Mouse (Mus musculus) left cerebral cortex, adult 9 months (tissue): ENCODE data around the gene Tmem82.

Source experiments
- DNase-seq, 2 experiments: peaks; one replicate each; pipeline ENCODE4 v3.0.0; 2022; ENCODE audit warnings: low spot score in 2 of 2

Gene Tmem82

DNA sequence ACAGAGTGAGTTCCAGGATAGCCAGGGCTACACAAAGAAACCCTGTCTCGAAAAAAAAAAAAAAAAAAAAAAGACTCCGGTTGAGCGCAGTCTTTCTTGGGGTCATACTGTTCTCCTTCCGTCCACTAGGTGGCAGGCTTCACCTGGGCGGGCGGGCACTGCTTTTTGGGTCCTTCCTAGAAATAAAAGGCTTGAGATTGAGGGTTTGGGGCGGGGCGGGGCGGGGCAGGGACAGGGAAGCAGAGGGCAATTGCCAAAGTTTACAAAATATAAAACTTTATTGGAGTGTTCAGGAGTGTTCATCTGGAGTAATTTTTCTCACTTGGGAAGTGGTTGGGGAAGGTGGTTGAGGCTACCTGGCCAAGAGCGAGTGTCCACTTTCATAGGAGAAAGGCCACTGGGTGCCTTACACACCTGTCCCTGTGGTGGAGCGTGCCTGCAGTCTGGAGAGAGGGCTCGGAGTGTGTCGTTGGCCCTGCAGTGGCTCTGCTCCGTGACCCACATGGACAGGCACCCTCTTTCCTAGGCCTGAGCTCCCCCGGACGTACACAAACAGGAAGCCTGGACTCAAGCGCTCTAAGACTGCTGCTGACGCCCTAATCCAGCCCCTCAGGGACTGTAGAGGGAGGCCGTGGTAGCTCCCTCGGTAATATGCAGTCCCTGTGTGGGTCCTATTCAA is at the start of gene Tmem82:
Gene Tmem82, minus strand, starts transcription at position 69 of the 679 bp plus-strand sequence.
- DNase-seq = no peak

- no peak for DNase-seq
Observed at GRCm38 (mm10) chr4:141664799-141665198, 46.4 kb upstream of the Tmem82 start, which contains the start of gene Plekhm2. Plekhm2 (minus strand) TSS chr4:141664899.

GRCm38 (mm10) chr4:141664011-141664745 is 45.7 kb upstream of the Tmem82 start:
- DNase-seq = peak in 1 of 2 experiments; percentile 61

DNA sequence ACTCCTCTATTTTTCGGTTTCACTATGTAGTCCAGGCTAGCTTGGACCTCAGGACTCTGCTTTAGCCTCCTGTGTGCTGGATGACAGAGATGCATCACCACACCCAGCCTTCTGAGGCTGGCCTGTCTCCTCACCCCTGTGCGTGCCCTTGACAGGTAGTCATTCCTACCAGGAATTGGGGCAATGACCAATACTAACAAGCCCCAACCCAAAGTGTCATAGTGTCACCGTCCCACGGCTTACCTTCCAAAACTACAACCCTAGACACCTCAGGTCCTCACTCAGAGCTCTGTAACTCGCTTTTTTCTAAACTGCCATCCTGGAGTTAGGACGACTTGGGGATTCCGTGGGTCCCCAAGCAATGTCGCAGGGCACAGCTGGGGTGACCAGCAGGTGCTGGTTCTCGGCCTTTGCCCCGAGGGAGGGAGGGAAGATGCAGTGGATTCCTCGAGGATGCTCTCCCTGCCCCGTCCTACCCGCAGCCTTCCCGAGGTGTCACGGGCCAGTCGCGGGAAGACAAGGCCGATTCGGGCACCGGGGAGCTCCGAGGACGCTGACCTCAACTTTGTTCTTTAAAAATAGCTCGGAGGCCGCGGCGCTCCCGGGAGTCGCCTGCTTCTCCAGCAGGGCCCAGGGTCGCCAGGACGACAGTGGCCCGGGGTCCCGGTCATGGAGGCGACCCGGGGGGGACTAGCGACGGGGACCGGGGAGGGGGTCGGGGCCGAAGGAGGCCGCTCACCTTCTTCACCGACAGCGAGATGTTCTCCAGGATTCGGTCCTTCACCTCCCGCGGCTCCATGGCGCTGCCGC is 44.9 kb upstream of the Tmem82 start:
- DNase-seq = no peak

DNA sequence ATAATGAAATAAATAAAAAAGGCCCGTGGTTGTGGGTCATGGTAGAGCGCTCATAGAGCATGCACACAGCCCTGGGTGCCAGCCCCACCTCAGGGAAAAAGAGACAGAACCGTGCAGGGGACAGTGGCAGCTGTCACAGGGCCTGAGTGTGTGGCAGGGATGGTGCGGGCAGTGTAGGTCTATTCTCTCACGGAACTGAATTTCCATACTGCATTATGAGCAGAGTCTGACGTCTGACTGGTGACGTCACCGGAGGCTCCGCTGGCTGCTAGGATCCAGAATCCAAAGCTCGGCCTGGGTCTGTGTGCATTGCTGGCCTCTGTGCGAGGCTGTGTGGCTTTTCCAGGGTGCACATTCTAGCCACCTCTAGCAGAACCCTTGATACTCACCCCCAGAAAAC is 42.5 kb upstream of the Tmem82 start:
- no peak for DNase-seq

DNA sequence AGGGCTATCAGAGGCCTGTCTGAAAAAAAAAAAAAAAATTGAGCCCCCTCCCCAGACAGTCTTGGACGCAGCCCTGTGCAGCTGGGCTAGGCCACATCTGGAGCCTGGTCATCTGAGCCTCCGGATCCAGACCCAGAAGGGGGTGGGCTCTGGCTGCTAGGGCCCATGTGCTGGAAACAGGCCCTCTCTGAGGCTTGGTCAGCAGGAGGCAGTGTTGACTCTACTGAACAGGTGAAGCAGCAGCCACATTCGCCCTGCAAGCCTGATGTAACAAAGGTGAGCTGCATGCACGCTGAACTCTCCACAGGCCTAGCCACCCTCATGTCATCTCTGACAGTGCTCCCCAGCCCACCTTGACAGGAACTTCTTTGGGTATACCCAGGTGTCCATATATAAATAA is 41.3 kb upstream of the Tmem82 start:
- no peak for DNase-seq

- DNase-seq = no peak
Observed at GRCm38 (mm10) chr4:141658846-141659484, 40.5 kb upstream of the Tmem82 start.

- DNase-seq = no peak
Observed at GRCm38 (mm10) chr4:141656932-141657331, 38.5 kb upstream of the Tmem82 start.

- peak in 1 of 2 experiments; percentile 46 for DNase-seq
Observed at GRCm38 (mm10) chr4:141655908-141656608, 37.6 kb upstream of the Tmem82 start.

- no peak for DNase-seq
Observed at GRCm38 (mm10) chr4:141654509-141654908, 36.1 kb upstream of the Tmem82 start.

DNA sequence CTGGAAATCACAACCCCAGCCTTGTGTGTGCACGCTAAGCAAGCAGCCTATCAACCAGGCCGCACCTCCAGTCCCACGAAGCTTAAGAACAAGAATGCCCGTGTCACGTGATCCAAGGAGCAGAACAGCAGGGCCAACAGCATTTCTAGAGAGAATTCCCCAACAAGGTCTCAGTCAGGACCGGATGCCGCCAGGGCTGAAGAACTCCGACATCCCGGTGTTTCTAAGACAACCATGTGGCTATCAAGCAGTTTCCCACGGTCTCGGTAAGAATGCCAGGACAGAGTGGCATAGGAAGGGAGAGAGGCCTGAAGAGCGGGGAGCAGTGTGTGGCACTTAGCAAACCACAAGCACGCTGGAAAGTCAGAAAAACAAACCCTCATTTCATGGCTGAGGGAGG is 35.4 kb upstream of the Tmem82 start:
- DNase-seq = no peak

DNA sequence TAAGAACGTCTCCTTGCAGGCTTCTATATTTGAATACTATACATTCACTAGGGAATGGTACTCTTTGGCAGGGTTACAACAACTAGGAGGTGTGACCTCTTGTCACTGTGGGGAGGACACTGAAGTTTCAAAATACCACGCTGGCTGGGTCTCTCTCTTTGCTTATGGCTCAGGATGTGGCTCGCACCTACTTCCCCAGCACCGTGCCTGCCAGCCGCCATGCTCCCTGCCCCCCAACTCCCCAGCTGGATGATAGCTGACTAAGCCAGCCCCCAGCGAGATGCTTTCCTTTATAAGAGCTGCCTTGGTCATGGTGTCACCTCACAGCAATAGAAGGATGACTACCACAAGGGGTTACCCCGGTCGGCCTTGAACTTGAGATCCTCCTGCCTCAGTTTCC is 34.6 kb upstream of the Tmem82 start:
- no peak for DNase-seq

DNA sequence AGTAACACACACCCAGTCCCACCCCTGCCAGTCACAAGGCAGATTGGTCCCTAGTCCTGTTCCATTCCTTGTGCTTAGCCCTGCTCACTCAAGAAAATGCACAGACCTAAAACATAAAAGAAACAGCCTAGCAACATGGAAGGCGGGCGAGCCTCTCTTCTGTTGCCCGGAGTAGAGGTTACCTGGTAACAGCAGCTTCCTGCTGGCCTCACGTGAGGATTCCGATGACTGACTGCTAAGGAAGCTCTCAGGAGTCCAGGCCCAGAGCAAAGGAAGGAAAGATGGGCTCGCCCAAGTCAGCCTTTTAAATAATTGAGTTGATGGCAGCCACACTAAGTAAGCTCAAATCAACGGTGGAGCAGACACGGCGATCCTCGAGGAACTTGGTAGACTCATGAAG is 33.5 kb upstream of the Tmem82 start:
- no peak for DNase-seq

DNA sequence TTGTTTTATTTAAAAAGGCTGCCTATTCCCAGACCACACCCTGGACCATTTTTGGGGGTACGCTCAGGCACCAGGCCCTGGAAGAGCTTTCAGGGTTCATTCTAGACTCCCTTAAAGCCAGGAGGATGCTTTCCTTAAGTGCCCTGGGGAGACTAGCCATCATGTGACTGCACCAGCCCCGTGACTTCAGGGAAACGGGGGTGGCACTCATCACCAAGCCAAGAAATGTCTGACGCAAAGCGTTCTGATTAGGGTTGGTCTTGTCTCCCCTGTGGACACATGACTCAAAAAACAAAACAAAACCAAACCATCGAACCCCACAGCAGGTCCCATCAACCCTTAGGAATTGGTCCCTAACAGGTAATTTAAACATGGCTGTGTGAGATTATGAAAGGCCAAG is 32.9 kb upstream of the Tmem82 start:
- DNase-seq = no peak

DNA sequence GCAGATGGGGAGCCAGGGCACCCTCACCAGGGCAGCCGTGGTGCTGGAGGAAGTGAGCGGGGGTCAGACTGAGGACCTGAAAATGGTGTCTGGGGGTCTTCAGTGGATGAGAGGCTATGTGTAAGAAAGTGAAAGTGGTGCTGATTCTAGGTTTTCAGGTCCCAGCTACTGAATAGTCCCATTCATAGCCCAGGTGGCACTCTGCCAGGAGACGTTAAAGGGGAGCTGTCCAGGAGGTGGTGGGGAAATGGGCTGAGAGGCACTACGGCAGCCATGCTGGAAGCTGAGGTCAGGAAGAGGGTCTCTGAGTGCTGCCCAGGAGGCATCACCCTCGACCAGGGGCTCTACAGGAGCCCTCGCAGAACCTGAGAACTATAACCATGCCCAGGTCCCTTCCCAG is 30.8 kb upstream of the Tmem82 start:
- DNase-seq = no peak

DNA sequence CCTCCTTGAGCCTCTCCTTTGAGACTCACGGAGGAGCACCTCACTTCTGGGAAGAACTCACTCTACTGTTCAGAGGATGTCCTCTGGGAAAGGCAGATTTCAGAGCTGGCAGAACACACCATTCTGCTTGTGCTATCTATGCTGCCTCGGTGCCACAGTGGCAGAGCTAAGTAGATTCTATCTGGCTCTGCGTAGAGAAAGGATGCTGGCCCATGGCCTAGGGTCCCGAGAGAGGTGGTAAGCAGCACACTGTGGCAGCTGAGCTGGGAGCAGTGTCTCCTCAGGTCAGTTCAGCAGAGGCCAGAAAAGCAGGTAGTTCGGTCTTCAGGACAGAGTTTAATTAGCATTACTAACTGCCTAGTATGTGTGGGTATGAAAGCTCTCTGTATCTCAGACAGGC is 29.8 kb upstream of the Tmem82 start:
- DNase-seq = no peak

DNA sequence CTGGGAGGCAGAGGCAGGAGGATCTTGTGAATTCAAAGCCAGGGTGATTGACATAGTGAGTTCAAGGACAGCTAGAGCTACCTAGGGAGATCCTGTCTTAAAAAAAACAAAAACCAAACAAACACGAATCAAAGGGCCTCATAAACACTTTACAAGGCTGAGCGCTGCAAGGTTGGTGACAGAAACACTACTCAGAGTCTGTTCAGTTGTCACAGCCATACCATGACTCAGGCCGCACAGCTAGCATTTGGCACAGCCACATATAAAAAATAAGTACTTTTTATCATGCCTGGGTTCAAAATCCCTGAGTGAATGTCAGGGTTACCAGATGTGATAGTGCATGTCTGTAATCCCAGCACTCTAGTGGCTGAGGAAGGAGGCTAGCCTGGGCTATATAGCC is 28.8 kb upstream of the Tmem82 start:
- no peak for DNase-seq

DNA sequence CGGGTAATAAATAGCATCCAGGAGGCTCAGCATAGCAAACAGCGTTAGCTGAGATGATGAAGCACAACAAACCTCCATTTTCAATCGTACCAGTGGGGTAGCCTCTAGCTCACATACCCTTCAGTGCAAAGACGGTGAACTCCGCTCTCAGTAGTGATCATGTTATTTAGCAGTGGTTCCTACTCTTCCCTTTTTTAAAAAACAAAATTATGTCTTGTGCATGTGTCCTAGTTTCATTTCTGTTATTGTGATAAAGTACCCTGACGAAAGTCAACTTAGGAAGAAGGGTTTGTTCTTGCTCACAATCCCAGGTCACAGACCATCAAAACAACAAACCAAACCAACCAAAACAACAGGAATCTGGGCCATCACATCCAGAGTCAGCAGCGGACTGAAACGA is 27.6 kb upstream of the Tmem82 start:
- DNase-seq = no peak

DNA sequence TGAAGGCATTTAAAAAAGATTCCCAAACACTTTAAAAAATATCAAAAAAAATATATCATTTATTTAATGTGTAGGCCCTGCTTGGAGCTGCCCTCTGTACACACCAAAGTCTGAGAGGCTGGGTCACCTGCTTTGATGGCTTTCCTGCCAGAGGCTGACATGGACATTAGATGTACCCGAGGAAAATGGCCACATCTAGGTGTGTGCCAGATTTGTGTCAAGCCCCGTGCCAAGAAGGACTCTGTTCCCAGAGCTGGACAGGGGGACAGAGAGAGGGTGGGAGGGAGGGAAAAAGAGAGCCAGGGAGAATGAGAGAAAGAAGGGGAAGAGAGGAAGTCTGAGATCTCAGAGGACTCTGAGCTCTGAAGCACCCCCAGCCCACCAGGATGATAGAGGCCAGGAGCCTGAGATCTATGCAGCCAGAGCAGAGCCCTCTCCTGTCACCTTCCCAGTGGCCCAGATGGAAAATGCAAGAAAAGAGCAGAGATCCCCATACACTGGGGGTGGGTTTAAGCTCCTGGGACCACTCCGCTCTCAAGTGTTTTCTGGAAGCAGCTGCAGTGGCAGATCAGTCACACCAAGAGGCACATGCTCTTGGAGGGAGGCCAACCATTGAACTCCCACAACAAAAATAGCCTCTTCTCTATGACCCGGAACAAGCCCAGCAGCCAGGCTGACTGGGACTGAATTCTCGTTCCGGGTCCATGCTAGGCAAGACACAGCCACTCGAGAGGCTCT is 24.9 kb upstream of the Tmem82 start:
- peak; percentile 50 to 74 for DNase-seq

DNA sequence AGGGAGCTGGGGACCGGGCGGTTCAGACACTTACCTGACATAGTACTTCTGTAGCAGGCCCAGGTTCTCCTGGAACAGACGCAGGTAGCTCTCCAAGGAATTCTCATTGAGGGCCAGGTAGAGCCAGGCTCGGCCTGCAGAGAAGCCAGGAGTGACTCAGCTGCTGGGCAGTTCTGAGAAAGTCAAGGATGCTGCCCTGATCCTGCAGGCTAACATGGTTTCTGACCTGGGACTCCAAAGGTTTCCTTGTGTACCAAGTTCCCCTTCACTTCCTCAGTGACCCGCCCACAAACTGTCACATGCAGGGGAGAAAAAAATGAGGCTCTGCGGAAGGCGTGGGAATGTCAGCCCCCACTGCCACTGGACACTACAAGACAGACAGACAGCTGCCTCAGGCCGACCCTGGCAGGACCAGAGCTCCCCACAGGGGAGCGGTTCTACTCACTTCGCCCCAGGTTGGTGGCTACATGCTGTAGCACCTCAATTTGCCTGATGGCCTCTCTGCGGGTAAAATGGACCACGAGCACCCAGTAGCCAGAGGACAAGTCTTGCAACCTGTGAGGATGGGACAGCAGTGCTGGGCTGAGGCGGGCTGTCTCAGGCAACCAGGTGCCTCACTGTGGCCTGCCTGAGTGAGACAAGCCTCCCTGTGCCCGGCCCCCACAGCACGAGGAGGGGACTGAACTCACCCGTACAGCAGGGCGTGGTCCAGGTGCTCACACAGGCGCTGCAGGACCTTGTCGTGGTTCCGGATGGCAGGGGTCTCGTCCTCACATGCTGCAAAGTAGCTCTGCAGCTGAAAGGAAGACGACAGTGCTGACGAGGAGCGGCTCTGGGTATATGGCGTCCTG is 23.8 kb upstream of the Tmem82 start:
- DNase-seq = no peak
